Mouse (Mus musculus): ENCODE data around the gene Cdt1.
A peak's percentile ranks its signal among the peaks of the same experiment; 100 is the strongest.

The Cdt1 gene

DNA sequence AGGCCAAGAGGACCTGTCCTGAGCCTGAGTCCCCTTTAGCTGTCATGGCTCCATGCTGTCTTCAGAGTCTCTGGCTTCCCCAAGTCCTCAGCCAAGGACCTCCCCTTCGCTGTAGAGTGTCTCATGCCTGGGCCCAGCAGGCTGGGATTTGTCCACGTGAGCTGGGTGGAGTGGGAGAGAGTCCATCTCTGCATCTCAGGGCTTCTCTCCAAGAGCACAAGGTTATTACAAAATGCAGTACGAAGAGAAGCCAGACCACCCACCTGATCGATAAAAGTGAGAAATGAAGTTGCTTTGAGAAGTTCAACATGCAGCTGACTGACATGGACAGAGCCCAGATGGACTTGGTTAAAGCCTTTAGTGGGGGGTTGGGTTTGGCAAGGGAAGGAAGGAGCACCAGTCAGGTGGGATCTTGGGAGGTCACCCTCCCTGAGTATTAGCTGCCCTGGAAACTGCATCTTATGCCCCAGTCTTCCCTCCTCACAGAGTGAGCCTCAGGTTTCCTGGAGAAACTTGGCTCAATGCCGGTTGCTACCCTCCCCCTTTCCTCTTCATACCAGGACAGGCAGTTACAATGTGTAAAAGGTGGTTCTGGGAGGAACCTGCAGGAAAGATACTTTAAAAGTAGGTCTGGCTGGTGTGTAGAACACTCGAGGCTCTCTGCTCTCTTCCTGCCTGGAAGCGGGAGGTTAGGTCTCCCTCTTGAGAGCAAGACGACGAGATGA, 48.5 kb downstream of the Cdt1 start:
- DNase-seq: peak; percentile 68

DNA sequence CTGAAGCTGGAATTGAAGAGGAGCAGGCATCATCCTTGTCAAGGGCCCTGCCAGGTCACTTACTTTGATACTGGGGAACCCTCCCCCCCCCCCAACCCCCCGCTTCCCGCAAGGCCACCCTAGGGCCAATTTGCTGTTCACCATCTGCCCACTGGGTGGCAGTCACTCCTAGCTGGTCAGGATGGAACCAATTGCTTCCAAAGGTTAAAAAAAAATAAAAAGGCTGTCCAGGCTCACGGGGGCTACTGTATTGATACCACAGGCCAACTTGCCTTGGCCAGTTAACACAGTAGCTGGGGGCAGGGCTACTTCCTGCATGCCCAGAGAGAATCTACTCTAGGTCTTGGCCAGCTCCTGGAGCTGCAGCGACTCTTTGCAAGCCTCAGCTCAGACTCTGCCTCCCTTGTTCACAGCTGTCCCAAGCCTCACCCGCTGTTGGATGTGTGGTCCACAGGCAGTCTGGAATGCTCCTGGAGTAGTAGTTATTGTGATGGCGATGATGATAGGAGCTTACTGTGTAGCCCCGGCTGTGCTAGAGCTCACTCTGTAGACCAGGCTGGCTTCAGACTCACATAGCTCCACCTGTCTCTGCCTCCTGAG, 50.2 kb downstream of the Cdt1 start:
- DNase-seq: peak; percentile 94

DNA sequence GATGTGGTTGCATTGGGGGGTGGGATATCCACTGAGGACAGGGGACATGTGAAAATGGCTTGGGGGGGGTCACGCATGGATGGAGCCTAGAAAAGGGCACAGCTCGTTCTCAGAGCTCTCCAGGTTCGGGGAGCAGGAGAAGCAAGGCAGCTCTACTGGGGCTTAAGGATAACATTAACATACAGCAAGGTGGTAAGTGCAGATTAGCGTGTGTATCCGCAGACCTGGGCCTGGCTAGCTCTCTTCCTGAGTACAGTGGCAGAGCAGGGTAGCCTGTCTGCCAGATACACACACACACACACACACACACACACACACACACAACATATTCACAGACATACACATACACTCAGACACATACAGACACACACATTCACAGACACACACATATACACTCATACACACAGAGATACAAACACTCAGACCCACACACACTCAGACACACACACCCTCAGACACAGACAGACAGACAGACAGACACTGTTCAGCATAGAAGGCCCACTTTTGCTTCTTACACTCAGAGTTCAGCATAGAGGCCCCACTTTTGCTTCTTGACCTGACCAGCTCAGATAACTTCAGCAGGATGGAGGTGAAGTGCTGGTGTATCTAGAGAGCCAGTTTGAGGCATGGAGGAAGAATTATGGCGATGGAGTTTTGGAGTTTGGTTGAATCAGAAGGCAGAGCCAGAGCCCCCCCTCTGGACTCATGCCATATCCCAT, 51.0 kb downstream of the Cdt1 start:
- DNase-seq: no peak

DNA sequence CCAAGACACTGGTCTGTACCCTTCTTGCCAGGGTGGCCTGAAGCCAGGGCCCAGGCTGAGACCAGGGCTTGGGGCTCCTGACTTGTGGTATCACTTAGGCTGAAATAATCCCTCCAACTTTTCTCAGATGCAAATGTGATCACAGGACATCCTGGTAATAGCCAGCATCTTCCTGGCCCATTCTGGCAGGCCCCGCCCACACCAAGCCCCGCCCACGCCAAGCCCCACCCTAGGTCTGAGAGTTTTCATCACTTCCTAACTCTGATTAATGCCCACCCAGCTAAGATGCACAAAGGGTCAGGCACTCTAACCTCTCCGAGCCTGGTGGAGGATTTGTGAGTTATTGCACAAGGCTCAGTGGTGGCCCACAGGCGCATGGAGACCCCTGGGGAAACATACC, 52.6 kb downstream of the Cdt1 start:
- no peak for DNase-seq

DNA sequence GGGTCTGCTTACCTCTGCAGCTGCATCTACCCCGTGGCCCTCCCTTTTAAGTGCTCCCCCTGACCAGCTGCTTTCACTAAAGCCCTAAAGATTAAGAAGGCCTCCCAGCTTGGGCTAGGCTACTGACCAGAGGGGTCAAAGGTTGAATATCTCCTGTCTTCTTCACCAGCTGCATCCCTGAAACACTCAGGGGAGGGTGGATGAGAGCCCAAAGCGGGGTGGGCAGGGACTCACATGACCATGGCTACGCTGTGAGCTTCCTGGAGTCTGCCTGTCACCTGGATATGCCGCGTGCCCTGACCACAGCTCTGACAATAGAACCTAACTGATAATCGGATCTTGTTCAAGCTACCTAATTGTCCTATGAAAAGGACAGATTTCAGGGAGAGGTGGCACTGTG, 54.9 kb downstream of the Cdt1 start, which contains the start of gene Pabpn1l:
Gene Pabpn1l, minus strand, starts transcription at position 13 of the 400 bp plus-strand sequence.
- no peak for DNase-seq

Data from lung, postnatal 10 days (tissue).